Mouse (Mus musculus) CH12.LX (cell line): ENCODE data around the gene Gm11437. TPM values are rescaled to one million over a fixed set of nuclear protein-coding genes. Genes with fewer than 3 reads are reported as not detected.

Source experiments
- DNase-seq: peaks from one replicate; pipeline ENCODE4 v3.0.0-alpha.2; 2013; ENCODE audit errors: extremely low read depth
- H3K27ac ChIP-seq: 2 replicates; pipeline ENCODE4 v1.5.1; 2012; ENCODE audit warnings: low read depth, mild to moderate bottlenecking, control low read depth, moderate library complexity; ENCODE audit not compliant: insufficient read depth
- H3K27me3 ChIP-seq: replicated peaks from 2 replicates; pipeline ENCODE3; 2012; ENCODE audit warnings: inconsistent platforms
- H3K36me3 ChIP-seq, 2 experiments: replicated peaks in 1 of 2; 2 replicates each; pipeline versions ENCODE3 to v1.6.1; 2012; ENCODE audit warnings: inconsistent platforms in 1 of 2, low read length in 1 of 2, mild to moderate bottlenecking in 1 of 2, mixed read lengths in 1 of 2, moderate library complexity in 1 of 2; ENCODE audit not compliant: control insufficient read depth in 1 of 2, insufficient read depth in 1 of 2
- H3K4me1 ChIP-seq, 2 experiments: 2 replicates each; pipeline ENCODE4 v1.6.1; 2012; ENCODE audit warnings: inconsistent platforms in 1 of 2, moderate library complexity in 1 of 2; ENCODE audit not compliant: insufficient read depth in 2 of 2, control insufficient read depth in 1 of 2
- H3K4me2 ChIP-seq: 2 replicates; pipeline ENCODE4 v1.6.1; 2012; ENCODE audit warnings: low read depth, mild to moderate bottlenecking, control low read depth; ENCODE audit not compliant: poor library complexity, insufficient read depth, severe bottlenecking
- H3K4me3 ChIP-seq, 3 experiments: fragments of 150-350 bp in 1 of 3; sonication (generic) in 1 of 3; replicated peaks in 1 of 3; 2 replicates each; pipeline versions ENCODE3 to v1.5.1; 2011 to 2012; ENCODE audit warnings: low read depth in 2 of 3, low read length in 2 of 3, mild to moderate bottlenecking in 2 of 3, moderate library complexity in 2 of 3, control low read depth in 1 of 3, improper control_type of control experiment in 1 of 3, inconsistent platforms in 1 of 3, mixed read lengths in 1 of 3; ENCODE audit not compliant: poor library complexity in 1 of 3
- H3K79me2 ChIP-seq: replicated peaks from 2 replicates; pipeline ENCODE4 v1.6.1; 2012; ENCODE audit warnings: mild to moderate bottlenecking, moderate library complexity; ENCODE audit not compliant: control insufficient read depth, poor library complexity, insufficient read depth, severe bottlenecking; ENCODE audit errors: extremely low read depth
- H3K9ac ChIP-seq: 2 replicates; pipeline ENCODE4 v1.6.1; 2012; ENCODE audit warnings: low read depth, mild to moderate bottlenecking, control low read depth, moderate library complexity; ENCODE audit not compliant: insufficient read depth
- H3K9me3 ChIP-seq: replicated peaks from 2 replicates; pipeline ENCODE3; 2012; ENCODE audit warnings: low read length, inconsistent platforms, mixed read lengths
- BHLHE40 ChIP-seq: IDR thresholded peaks from 2 replicates; pipeline ENCODE4 v1.6.1; 2011; ENCODE audit warnings: mild to moderate bottlenecking, low read depth, low read length, improper control_type of control experiment
- CTCF ChIP-seq, 2 experiments: IDR thresholded peaks in 1 of 2; conservative IDR thresholded peaks in 1 of 2; 2 replicates each; pipeline ENCODE4 v1.5.1; 2011 to 2012; ENCODE audit warnings: low read depth in 2 of 2, low read length in 2 of 2, improper control_type of control experiment in 1 of 2, inconsistent platforms in 1 of 2, mild to moderate bottlenecking in 1 of 2, moderate library complexity in 1 of 2
- E2F4 ChIP-seq: IDR thresholded peaks from 2 replicates; pipeline ENCODE4 v1.6.1; 2011; ENCODE audit warnings: low read depth, low read length, improper control_type of control experiment; ENCODE audit not compliant: insufficient replicate concordance
- ELF1 ChIP-seq: IDR thresholded peaks from 2 replicates; pipeline ENCODE4 v1.6.1; 2014; ENCODE audit warnings: low read depth, mild to moderate bottlenecking, inconsistent platforms, low read length, improper control_type of control experiment
- EP300 ChIP-seq: IDR thresholded peaks from 2 replicates; pipeline ENCODE4 v1.6.1; 2011; ENCODE audit warnings: low read length, improper control_type of control experiment
- GABPA ChIP-seq: IDR thresholded peaks from 2 replicates; pipeline ENCODE4 v1.6.1; 2012; ENCODE audit warnings: low read depth, low read length, improper control_type of control experiment, inconsistent platforms; ENCODE audit not compliant: insufficient replicate concordance
- KAT2A ChIP-seq: IDR thresholded peaks from 2 replicates; pipeline ENCODE4 v1.6.1; 2012; ENCODE audit warnings: low read length, improper control_type of control experiment, inconsistent platforms; ENCODE audit not compliant: insufficient replicate concordance
- MAFK ChIP-seq: IDR thresholded peaks from 2 replicates; pipeline ENCODE4 v1.6.1; 2011; ENCODE audit warnings: low read length, improper control_type of control experiment; ENCODE audit not compliant: insufficient replicate concordance
- MAX ChIP-seq: IDR thresholded peaks from 2 replicates; pipeline ENCODE4 v1.6.1; 2011; ENCODE audit warnings: low read length, improper control_type of control experiment
- MEF2A ChIP-seq: IDR thresholded peaks from 2 replicates; pipeline ENCODE4 v1.6.1; 2014; ENCODE audit warnings: low read depth, mild to moderate bottlenecking, inconsistent platforms, low read length, improper control_type of control experiment, borderline replicate concordance
- MXI1 ChIP-seq: IDR thresholded peaks from 2 replicates; pipeline ENCODE4 v1.6.1; 2011; ENCODE audit warnings: mild to moderate bottlenecking, low read depth, low read length, improper control_type of control experiment
- MYC ChIP-seq: IDR thresholded peaks from 2 replicates; pipeline ENCODE4 v1.6.1; 2011; ENCODE audit warnings: low read depth, mild to moderate bottlenecking, improper control_type of control experiment, low read length
- RAD21 ChIP-seq: IDR thresholded peaks from 2 replicates; pipeline ENCODE4 v1.6.1; 2011; ENCODE audit warnings: low read depth, mild to moderate bottlenecking, low read length, improper control_type of control experiment, moderate library complexity
- RCOR1 ChIP-seq: conservative IDR thresholded peaks from 2 replicates; pipeline ENCODE4 v1.6.1; 2012; ENCODE audit warnings: low read depth, mild to moderate bottlenecking, inconsistent platforms, low read length, improper control_type of control experiment
- SMC3 ChIP-seq: IDR thresholded peaks from 2 replicates; pipeline ENCODE4 v1.6.1; 2011; ENCODE audit warnings: low read depth, low read length, improper control_type of control experiment
- TCF12 ChIP-seq: IDR thresholded peaks from 2 replicates; pipeline ENCODE4 v1.6.1; 2014; ENCODE audit warnings: low read depth, mild to moderate bottlenecking, inconsistent platforms, low read length, improper control_type of control experiment
- USF1 ChIP-seq: IDR thresholded peaks from 2 replicates; pipeline ENCODE4 v1.6.1; 2014; ENCODE audit warnings: low read depth, mild to moderate bottlenecking, inconsistent platforms, low read length, improper control_type of control experiment
- USF2 ChIP-seq: conservative IDR thresholded peaks from 2 replicates; pipeline ENCODE4 v1.6.1; 2011; ENCODE audit warnings: low read depth, low read length, improper control_type of control experiment
- ZC3H11A ChIP-seq: IDR thresholded peaks from 2 replicates; pipeline ENCODE4 v1.6.1; 2012; ENCODE audit warnings: low read depth, mild to moderate bottlenecking, inconsistent platforms, low read length, improper control_type of control experiment
- ZMIZ1 ChIP-seq: IDR thresholded peaks from 2 replicates; pipeline ENCODE4 v1.6.1; 2012; ENCODE audit warnings: low read depth, mild to moderate bottlenecking, inconsistent platforms, low read length, improper control_type of control experiment
- dilution Hi-C: fragments of 300-500 bp; cut with MboI; formaldehyde crosslinking; loops from 2 replicates; pipeline ENCODE4 v1.14.3; 2020; ENCODE audit warnings: low sequenced_read_pairs; ENCODE audit not compliant: extremely low pct_unique_long_range_greater_than_20kb, extremely low pct_ligation_motif_present
- in situ Hi-C: fragments of 300-500 bp; cut with MboI; formaldehyde crosslinking; loops from 3 replicates; pipeline ENCODE4 v1.14.3; 2019; ENCODE audit warnings: low sequenced_read_pairs, low pct_ligation_motif_present, low pct_unique_long_range_greater_than_20kb, mixed read lengths
- polyA plus RNA-seq: library from polyadenylated mRNA; unstranded; fragments of >175 nt; gene quantifications from 2 replicates; pipeline ENCODE4 v1.2.1, GENCODE M21; 2012; ENCODE audit warnings: low read depth; ENCODE audit not compliant: insufficient read length
- total RNA-seq, 2 experiments: library from RNA; depleted of rRNA; stranded (reverse); fragments of 300-350 nt in 1 of 2; fragments of >200 nt in 1 of 2; gene quantifications; 2 replicates each; pipeline ENCODE4 v1.2.3; 2012 to 2014

The Gm11437 gene
- total and polyA plus RNA-seq, 3 experiments, result not detected

DNA sequence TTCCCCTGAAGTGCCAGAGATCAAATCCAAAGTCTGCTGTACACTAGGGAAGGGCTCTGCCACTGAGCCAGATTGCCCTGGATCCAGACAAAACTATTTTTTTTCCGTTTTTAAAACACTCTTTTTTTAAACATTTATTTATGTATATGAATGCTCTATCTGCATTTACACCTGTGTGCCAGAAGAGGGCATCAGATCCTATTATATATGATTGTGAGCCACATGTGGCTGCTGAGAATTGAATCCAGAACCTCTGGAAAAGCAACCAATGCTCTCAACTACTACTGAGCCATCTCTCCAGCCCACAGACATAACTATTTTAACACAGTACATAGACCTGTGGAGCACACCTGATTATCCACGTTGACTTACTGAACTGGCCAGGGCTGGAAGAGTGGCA lies 51.1 kb downstream of the Gm11437 start:
- Histone ChIP-seq H3K9me3 (no peaks in the 10 kb centered on the region), H3K36me3 (peaks cover 46 to 91% of the 10 kb centered on the region in 2 experiments), H3K27me3 (no peaks in the 10 kb centered on the region)
- peak; percentile 53 to 62 for TF ChIP-seq CTCF (conservative IDR thresholded peaks at IDR 0.05 in 1 of 2, IDR thresholded peaks at IDR 0.05 in 1 of 2; ENCODE audit: low read depth in 2 of 2, low read length in 2 of 2)
- peak; percentile 38 for TF ChIP-seq RAD21
- no peak for TF ChIP-seq MXI1
- TF ChIP-seq BHLHE40, result no peak
- no peak for TF ChIP-seq EP300
- TF ChIP-seq MYC, result peak; percentile 51; the same call in 1 of the 2 replicates
- no peak for TF ChIP-seq USF2
- TF ChIP-seq RCOR1, result no peak
- TF ChIP-seq MAX, result no peak
- TF ChIP-seq KAT2A, result no peak
- no peak for TF ChIP-seq TCF12
- TF ChIP-seq SMC3, result peak; percentile 27
- no peak for TF ChIP-seq GABPA
- no peak for TF ChIP-seq MAFK
- TF ChIP-seq USF1, result no peak
- no peak for TF ChIP-seq MEF2A
- TF ChIP-seq ZC3H11A, result no peak
- TF ChIP-seq, all 38 proteins: peak for 4
- Histone ChIP-seq H3K9ac (no peak overlapping the region), H3K27ac (no peak overlapping the region), H3K4me1 (no peaks in the 10 kb centered on the region), H3K4me2 (no peak overlapping the region), H3K4me3 (no peak overlapping the region), H3K79me2 (no peaks in the 10 kb centered on the region)
- dilution Hi-C loops (no loop called here), in situ Hi-C loops (no loop called here)
- DNase-seq, result peak; percentile 17

- in situ Hi-C loops, result no loop called here
- DNase-seq, result no peak
- no peak overlapping the region for H3K4me3 ChIP-seq
- dilution Hi-C loops, result no loop called here
- no peak overlapping the region for H3K27ac ChIP-seq
- H3K27me3 ChIP-seq, result no peaks in the 10 kb centered on the region
- no peaks in the 10 kb centered on the region for H3K79me2 ChIP-seq
- no peaks in the 10 kb centered on the region for H3K4me1 ChIP-seq
- H3K9ac ChIP-seq, result no peak overlapping the region
- no peaks in the 10 kb centered on the region for H3K9me3 ChIP-seq
- H3K36me3 ChIP-seq, result peaks cover 40 to 91% of the 10 kb centered on the region in 2 experiments
- TF ChIP-seq USF2, result no peak
- TF ChIP-seq ZMIZ1, result no peak
- no peak for TF ChIP-seq ELF1
- TF ChIP-seq E2F4, result no peak
- TF ChIP-seq CTCF (conservative IDR thresholded peaks at IDR 0.05 in 1 of 2, IDR thresholded peaks at IDR 0.05 in 1 of 2; ENCODE audit: low read depth in 2 of 2, low read length in 2 of 2), result no peak
- no peak for TF ChIP-seq BHLHE40
- no peak for TF ChIP-seq MAX
- TF ChIP-seq ZC3H11A, result no peak
- H3K4me2 ChIP-seq, result no peak overlapping the region
These were observed 51.6 kb downstream of the Gm11437 start for GRCm38 (mm10) chr11:84115646-84116045.
